Mouse (Mus musculus): ENCODE measurements at regions not wholly inside any gene's neighbourhood (a gene's known extent, or its start where the extent isn't known, plus 50 kb on each side); places are given as distances from the start of the nearest gene placed in this dataset.

DNA sequence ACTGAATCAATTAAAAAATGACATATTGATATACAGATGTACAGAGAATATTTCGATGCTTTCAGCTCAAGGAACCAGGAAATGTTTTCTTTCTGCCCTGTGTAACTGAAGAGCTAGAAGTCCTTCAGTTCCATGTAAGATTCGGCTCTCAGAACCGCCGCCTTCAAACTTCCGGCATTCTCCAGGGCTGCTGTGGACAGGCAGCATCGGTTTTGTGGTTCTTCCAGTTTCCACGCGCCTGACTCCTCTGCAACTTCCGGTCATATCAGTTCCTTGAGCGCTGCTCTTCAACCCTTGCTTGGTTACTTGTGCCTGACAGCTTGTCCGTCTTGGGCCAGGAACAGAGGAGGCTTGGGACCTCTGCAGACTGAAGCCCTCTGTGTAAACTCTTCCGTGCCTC, 53.0 kb upstream of the Cep78 start:
- Histone ChIP-seq H3K36me3 (ENCODE audit: control insufficient read depth, insufficient read depth, low read length, poor library complexity, severe bottlenecking) (no peaks in the 10 kb centered on the region), H3K27me3 (ENCODE audit: control insufficient read depth, insufficient read depth, low read length, poor library complexity, severe bottlenecking) (no peaks in the 10 kb centered on the region)
- no peak for DNase-seq (ENCODE audit: low read depth, low spot score)
